Mouse (Mus musculus) embryonic fibroblast, embryonic 13.5 days (primary cell): ENCODE results near the gene Acot7.

Experiments
- CTCF ChIP-seq: IDR thresholded peaks from 2 replicates; pipeline ENCODE4 v1.5.1; 2011; ENCODE audit warnings: mild to moderate bottlenecking, control low read depth, low read length, moderate library complexity, borderline replicate concordance; ENCODE audit not compliant: insufficient read depth
- POLR2A ChIP-seq: IDR thresholded peaks from 2 replicates; pipeline ENCODE4 v1.6.1; 2011; ENCODE audit warnings: low read depth, mild to moderate bottlenecking, control low read depth, low read length, moderate library complexity

- TF ChIP-seq POLR2A = no peak
- TF ChIP-seq CTCF = no peak
These were observed 68.1 kb downstream of the Acot7 start for GRCm38 (mm10) chr4:152246011-152246410.
